Mouse (Mus musculus) embryonic facial prominence, embryonic 12.5 days (tissue): ENCODE data around the gene Slc16a2. TPM values are rescaled to one million over a fixed set of nuclear protein-coding genes. Genes with fewer than 3 reads are reported as not detected.
"Not testable (repeated sequence)": the region's sequence is repeated elsewhere in the genome, so short reads cannot be mapped to it uniquely, and the experiment has no call there.

ENCODE experiments used
- ATAC-seq: fragments of 200-750 bp; cut with Nextera tagmentation; 2 replicates; pipeline ENCODE4 v1.8.0; 2017; ENCODE audit not compliant: insufficient number of reproducible peaks, insufficient read depth, low FRiP score, low TSS enrichment
- H3K27ac ChIP-seq: fragments of 300-500 bp; sonication (generic); 2 replicates; pipeline ENCODE4 v1.5.1; 2016; ENCODE audit warnings: mild to moderate bottlenecking
- H3K27me3 ChIP-seq: fragments of 300-500 bp; sonication (generic); 2 replicates; pipeline ENCODE4 v1.6.1; 2016; ENCODE audit warnings: mild to moderate bottlenecking, moderate library complexity
- H3K36me3 ChIP-seq: fragments of 300-500 bp; sonication (generic); 2 replicates; pipeline ENCODE4 v1.6.1; 2016; ENCODE audit warnings: mild to moderate bottlenecking
- H3K4me1 ChIP-seq: fragments of 300-500 bp; sonication (generic); 2 replicates; pipeline ENCODE4 v1.6.1; 2016
- H3K4me2 ChIP-seq: fragments of 300-500 bp; sonication (generic); replicated peaks from 2 replicates; pipeline ENCODE4 v1.6.1; 2016; ENCODE audit warnings: mild to moderate bottlenecking, moderate library complexity
- H3K4me3 ChIP-seq: fragments of 300-500 bp; sonication (generic); 2 replicates; pipeline ENCODE4 v1.5.1; 2016; ENCODE audit warnings: mild to moderate bottlenecking
- H3K9ac ChIP-seq: fragments of 300-500 bp; sonication (generic); 2 replicates; pipeline ENCODE4 v1.6.1; 2016; ENCODE audit warnings: mild to moderate bottlenecking, moderate library complexity
- H3K9me3 ChIP-seq: fragments of 300-500 bp; sonication (generic); 2 replicates; pipeline ENCODE4 v1.6.1; 2016; ENCODE audit warnings: mild to moderate bottlenecking, moderate library complexity
- WGBS: fragments of 180-500 bp; shearing (Covaris S2); methylation state at CpG from one replicate; pipeline ENCODE4 v1.1.7; 2016; 5-methylcytosine and 5-hydroxymethylcytosine counted together
- polyA plus RNA-seq: library from polyadenylated mRNA; unstranded; fragments of >200 nt; fragmentation: Nextera tagmentation; extraction: Ambion mirVana; gene quantifications from 2 replicates; pipeline ENCODE4 v1.2.1, GENCODE M21; 2016

Gene Slc16a2
- polyA plus RNA-seq, 1 experiment from 2014 or later, result 13.4 TPM

DNA sequence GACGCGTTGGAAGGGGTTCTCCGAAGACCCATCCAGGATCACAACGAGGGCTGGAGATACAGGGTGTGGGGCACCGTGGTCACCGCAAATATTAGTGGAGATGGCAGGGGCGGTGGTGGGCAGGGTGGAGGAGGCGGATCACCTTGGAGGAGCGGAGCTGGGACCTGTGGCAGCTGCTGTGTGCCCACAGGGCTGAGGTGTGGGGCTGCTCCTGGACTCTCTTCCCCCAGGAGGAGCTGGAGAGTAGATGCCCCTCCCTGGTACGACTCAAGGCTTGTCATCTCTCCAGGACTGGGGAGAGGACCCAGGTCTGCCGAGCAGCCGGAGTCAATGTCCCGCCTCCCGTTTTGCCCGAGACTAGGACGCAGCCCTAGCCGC, 127.0 kb downstream of the Slc16a2 start:
- 5% methylated on average over 17 of the region's 17 CpGs for WGBS
- Histone ChIP-seq H3K9ac (peak overlapping the region; percentile 31), H3K27me3 (peaks cover 57% of the 10 kb centered on the region)

DNA sequence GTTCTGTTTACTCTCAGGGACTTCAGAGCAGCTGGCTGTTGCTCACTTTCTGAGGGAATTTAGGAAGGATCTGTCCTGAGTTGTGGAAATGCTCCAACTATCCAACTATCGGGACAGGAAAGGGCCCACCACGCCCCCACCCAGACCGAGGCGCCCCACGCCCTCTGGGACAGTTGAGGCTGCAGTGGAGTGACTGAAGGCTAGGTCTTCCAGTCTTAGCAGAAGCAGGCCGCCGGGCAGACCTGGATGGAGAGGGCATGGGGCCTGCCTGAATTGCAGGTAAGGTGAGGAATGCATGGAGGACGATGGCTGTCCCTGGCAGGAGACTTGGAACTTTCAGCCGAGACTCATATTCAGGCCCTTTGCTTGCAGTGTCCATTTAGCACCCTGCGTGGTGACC, 127.4 kb downstream of the Slc16a2 start:
- Histone ChIP-seq H3K27ac (no peak overlapping the region), H3K4me3 (no peak overlapping the region), H3K9ac (no peak overlapping the region), H3K27me3 (peaks cover 54% of the 10 kb centered on the region), H3K36me3 (no peaks in the 10 kb centered on the region), H3K9me3 (no peaks in the 10 kb centered on the region), H3K4me2 (peak overlapping the region; percentile 74), H3K4me1 (0 out of 2 replicates have a peak, but pooled peaks cover 4% of the 10 kb centered on the region)
- WGBS, result 20% methylated on average over 10 of the region's 10 CpGs
- ATAC-seq, result no peak

More for the DNA sequence above, 127.0 kb downstream of the Slc16a2 start:
- Histone ChIP-seq H3K9me3 (no peaks in the 10 kb centered on the region), H3K4me2 (peak overlapping the region; percentile 74), H3K4me1 (0 out of 2 replicates have a peak, but pooled peaks cover 4% of the 10 kb centered on the region), H3K36me3 (no peaks in the 10 kb centered on the region), H3K27ac (no peak overlapping the region), H3K4me3 (peak overlapping the region; percentile 40)
- ATAC-seq, result no peak; the same call in 1 of the 2 replicates

DNA sequence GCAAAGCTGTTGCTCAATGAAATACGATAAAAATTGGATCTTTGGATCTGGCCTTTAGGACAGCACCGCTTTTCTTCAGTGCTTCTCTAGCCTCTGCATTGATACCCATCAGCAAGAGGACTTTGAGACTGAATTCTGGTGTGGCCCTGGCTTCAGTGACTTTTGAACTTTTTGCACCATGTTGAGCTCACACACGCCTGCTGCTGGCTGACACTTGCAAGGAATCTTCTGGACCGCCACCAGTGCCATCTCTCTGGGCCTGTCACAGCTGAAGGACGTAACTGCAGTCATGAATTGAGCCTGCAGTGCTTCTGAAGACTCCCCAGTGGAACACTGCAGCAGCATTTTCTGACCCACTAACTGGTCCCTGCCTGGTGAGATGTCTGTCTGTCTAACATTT, 128.9 kb downstream of the Slc16a2 start:
- 88% methylated on average over 5 of the region's 5 CpGs for WGBS
- Histone ChIP-seq H3K4me1 (0 out of 2 replicates have a peak, but pooled peaks cover 4% of the 10 kb centered on the region), H3K27me3 (peaks cover 49% of the 10 kb centered on the region), H3K4me3 (no peak overlapping the region), H3K4me2 (no peak overlapping the region), H3K9me3 (no peaks in the 10 kb centered on the region), H3K36me3 (no peaks in the 10 kb centered on the region), H3K9ac (no peak overlapping the region), H3K27ac (no peak overlapping the region)
- ATAC-seq, result no peak

DNA sequence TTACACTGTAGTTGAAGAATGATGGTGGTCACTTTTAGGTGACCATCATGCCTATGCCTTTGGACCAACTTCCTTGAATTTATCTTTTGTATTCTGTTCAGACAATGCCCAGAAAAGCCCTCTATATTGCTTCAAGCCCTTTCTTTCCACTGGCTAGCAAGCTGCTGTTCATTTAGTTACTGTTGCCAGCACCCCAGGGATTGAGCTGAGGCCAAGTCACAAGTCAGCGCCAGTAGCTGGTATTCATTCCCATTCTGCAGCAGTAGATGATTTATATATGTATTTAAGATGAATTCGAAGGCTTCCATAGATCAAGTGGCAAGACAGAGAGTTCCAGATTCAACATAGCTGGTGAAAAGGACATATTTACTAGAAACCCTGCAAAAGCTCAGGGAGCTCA, 133.2 kb downstream of the Slc16a2 start:
- Histone ChIP-seq H3K27me3 (peaks cover 24% of the 10 kb centered on the region), H3K27ac (no peak overlapping the region), H3K4me3 (no peak overlapping the region), H3K9me3 (no peaks in the 10 kb centered on the region), H3K36me3 (no peaks in the 10 kb centered on the region), H3K4me1 (no peaks in the 10 kb centered on the region), H3K4me2 (no peak overlapping the region), H3K9ac (no peak overlapping the region)
- ATAC-seq, result no peak
- WGBS, result 88% methylated on average over 2 of the region's 2 CpGs

DNA sequence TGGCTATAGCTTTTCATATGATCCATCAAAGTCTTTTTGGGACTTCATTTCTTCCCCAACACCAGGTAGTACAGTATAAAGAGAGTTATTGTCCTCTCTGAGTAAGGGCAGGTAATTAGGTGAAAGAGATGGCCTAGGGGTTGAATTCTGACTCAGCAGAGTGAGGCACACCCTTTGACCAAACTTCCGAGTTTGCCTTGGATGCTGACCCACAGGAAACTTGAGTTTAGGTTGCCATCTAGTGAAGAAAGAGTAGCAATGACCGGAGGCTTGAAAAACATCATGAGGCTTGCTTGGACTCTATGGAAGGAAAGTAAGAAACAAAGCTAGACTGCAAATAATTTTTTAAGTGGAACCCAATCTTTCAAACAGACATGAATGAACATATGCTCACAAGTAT, 147.1 kb downstream of the Slc16a2 start:
- H3K4me3 ChIP-seq, result no peak overlapping the region
- H3K4me1 ChIP-seq, result no peaks in the 10 kb centered on the region
- ATAC-seq, result no peak
- H3K4me2 ChIP-seq, result no peak overlapping the region
- no peaks in the 10 kb centered on the region for H3K9me3 ChIP-seq
- H3K36me3 ChIP-seq, result no peaks in the 10 kb centered on the region
- no peak overlapping the region for H3K9ac ChIP-seq
- no peaks in the 10 kb centered on the region; the same call in 1 of the 2 replicates for H3K27me3 ChIP-seq
- 25% methylated on average over 2 of the region's 2 CpGs for WGBS
- no peak overlapping the region for H3K27ac ChIP-seq

DNA sequence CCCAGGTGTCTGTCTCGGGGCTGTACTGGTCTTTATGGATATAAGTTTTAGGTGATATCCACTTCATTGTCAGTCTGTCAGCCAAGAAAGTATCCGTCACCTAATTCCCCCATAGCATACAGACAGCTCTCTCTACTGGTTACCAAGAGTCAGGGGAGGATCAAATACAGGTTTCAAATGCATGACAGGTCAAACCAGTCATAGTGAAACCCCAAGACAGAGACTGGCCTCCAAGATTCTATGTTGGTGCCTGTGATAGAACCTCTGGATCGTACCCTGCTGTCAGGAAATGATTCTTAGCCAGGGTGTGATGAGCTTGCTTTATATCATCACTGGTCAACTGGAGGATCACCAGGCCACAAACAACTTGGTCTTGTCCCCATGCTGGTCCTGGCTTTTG, 148.0 kb downstream of the Slc16a2 start:
- H3K4me2 ChIP-seq, result no peak overlapping the region
- no peak overlapping the region for H3K27ac ChIP-seq
- H3K27me3 ChIP-seq, result no peaks in the 10 kb centered on the region; the same call in 1 of the 2 replicates
- no peaks in the 10 kb centered on the region for H3K9me3 ChIP-seq
- no peak overlapping the region for H3K9ac ChIP-seq
- no peak for ATAC-seq
- no peaks in the 10 kb centered on the region for H3K36me3 ChIP-seq
- no peaks in the 10 kb centered on the region for H3K4me1 ChIP-seq
- H3K4me3 ChIP-seq, result no peak overlapping the region
- 78% methylated on average over 3 of the region's 3 CpGs for WGBS

DNA sequence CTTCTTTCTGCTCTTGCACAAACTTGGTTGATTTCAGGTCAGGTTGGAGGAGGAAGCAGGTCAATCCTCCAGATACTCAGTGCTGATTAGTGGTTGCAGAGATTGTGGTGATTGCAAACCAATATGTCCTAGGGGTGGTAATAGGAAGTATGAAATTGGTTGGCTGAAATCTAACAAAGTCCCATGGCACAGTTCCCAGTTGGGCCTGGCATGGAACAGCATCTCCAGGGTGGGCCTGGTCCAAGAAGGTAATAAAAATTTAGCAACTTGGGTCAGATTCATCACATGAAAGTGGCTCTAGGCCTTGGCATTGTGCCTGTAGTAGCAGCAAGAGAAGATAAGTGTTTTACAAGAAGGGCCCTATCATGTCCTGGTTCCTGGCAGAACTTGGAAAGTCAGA, 151.5 kb downstream of the Slc16a2 start:
- H3K27ac ChIP-seq, result no peak overlapping the region
- H3K9ac ChIP-seq, result no peak overlapping the region
- ATAC-seq, result no peak
- no peaks in the 10 kb centered on the region for H3K4me1 ChIP-seq
- H3K27me3 ChIP-seq, result peaks cover 3% of the 10 kb centered on the region; the same call in 1 of the 2 replicates
- H3K36me3 ChIP-seq, result no peaks in the 10 kb centered on the region
- H3K4me2 ChIP-seq, result no peak overlapping the region
- no peaks in the 10 kb centered on the region for H3K9me3 ChIP-seq
- H3K4me3 ChIP-seq, result no peak overlapping the region

DNA sequence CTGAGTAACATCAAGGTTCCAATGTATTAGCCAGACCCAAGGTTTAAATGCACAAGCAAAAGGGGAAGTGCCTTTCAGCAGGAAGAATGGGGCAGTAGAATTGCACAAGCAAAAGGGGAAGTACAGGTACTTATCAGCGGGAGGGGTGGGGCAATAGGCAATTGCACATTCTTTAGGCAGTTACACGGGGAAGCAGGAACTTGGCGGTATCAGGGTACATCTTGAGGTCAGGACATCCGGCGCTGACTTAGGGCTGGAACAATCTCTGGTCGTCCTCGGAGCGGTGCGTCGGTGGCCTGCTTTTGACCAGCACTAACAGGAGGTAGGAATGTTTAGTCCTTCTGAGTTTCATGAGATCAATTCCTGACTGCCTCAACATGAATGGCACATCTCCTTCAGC, 157.3 kb downstream of the Slc16a2 start:
- not testable (repeated sequence) for ATAC-seq
- 88% methylated on average over 10 of the region's 10 CpGs for WGBS

DNA sequence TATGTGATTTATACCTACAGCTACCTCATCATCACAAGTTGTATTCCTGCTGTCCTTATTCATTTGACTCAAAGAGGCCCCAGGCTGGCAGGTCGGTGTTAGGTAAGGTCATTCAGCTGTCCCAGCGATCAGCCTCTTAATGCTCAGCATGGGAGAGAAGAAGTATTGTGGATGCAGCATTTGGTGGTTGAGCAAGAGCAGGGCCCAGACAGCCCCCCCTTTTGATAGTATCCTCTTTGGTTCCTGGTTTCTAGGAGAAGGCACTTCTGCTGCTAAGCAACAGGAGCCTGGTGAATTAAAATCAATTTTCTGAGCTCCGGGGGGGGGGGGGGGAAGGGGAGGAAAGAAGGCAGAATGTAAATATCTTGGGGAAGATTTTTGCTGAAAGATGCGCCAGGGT, 162.8 kb downstream of the Slc16a2 start:
- H3K27ac ChIP-seq, result no peak overlapping the region
- no peaks in the 10 kb centered on the region for H3K9me3 ChIP-seq
- H3K4me3 ChIP-seq, result no peak overlapping the region
- no peak for ATAC-seq
- no peaks in the 10 kb centered on the region for H3K36me3 ChIP-seq
- H3K4me1 ChIP-seq, result no peaks in the 10 kb centered on the region
- H3K4me2 ChIP-seq, result no peak overlapping the region
- H3K27me3 ChIP-seq, result no peaks in the 10 kb centered on the region
- H3K9ac ChIP-seq, result no peak overlapping the region
- 53% methylated on average over 4 of the region's 4 CpGs for WGBS

More for the DNA sequence above, 157.3 kb downstream of the Slc16a2 start:
- H3K9ac ChIP-seq, H3K4me3 ChIP-seq, H3K4me2 ChIP-seq, H3K36me3 ChIP-seq, H3K4me1 ChIP-seq, H3K9me3 ChIP-seq, H3K27ac ChIP-seq, H3K27me3 ChIP-seq: not testable (repeated sequence)

DNA sequence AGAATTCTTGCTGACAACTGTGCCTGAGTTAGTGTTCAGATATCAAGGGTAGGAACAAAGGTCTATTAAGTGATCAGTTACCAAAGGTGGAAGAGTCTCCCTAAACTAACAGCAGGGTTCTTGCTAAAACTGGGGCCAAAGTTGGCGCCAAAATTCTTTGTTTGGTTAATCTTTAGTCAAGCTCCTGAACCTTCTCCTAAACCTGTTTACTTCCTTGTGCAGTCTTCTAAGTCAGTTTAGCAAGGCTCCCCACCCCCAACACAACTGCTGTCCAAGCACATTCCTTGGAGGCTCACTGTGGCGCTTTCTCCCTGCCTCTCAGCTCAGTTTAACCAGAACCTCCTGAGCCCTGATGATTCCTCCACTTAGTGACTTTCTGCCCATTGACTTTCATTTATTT, 168.8 kb downstream of the Slc16a2 start:
- 27% methylated on average over 2 of the region's 2 CpGs for WGBS
- ATAC-seq, result no peak
- H3K27me3 ChIP-seq, result no peaks in the 10 kb centered on the region; the same call in 1 of the 2 replicates

DNA sequence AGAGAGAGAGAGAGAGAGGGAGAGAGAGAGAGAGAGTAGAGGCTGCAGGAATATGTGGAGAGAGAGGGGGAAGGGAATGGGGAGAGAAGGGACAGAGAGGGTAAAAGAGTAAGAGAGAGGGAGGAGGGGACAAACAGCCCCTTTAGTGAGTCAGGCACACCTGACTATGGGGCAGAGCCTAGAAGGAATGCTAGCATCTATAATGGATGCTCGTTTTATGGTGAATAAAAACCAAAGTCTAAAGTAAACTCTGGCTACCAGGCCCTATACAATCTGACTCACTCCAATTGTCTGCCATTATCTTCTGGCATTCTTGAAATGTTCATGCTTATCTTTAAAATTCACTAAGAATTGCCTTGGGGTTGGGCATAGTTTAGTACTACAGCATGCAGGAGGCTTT, 169.7 kb downstream of the Slc16a2 start:
- H3K4me3 ChIP-seq, result no peak overlapping the region
- H3K27ac ChIP-seq, result no peak overlapping the region
- no peaks in the 10 kb centered on the region for H3K4me1 ChIP-seq
- no peak overlapping the region for H3K9ac ChIP-seq
- no peaks in the 10 kb centered on the region; the same call in 1 of the 2 replicates for H3K27me3 ChIP-seq
- ATAC-seq, result no peak
- H3K36me3 ChIP-seq, result no peaks in the 10 kb centered on the region
- no peaks in the 10 kb centered on the region for H3K9me3 ChIP-seq
- 52% methylated on average over 1 of the region's 1 CpGs for WGBS
- no peak overlapping the region for H3K4me2 ChIP-seq

More for the DNA sequence above, 168.8 kb downstream of the Slc16a2 start:
- Histone ChIP-seq H3K9ac (no peak overlapping the region), H3K4me3 (no peak overlapping the region), H3K4me2 (no peak overlapping the region), H3K27ac (no peak overlapping the region), H3K9me3 (no peaks in the 10 kb centered on the region), H3K36me3 (no peaks in the 10 kb centered on the region), H3K4me1 (no peaks in the 10 kb centered on the region)
